Mouse (Mus musculus) embryonic fibroblast, embryonic 13.5 days (primary cell): ENCODE results near the gene Nfkb1. TPM values are rescaled to one million over a fixed set of nuclear protein-coding genes. Genes with fewer than 3 reads are reported as not detected.
A peak's percentile ranks its signal among the peaks of the same experiment; 100 is the strongest.

Experiments used
- H3K27ac ChIP-seq: 2 replicates; pipeline ENCODE4 v1.5.1; 2012; ENCODE audit warnings: low read length, control low read depth, inconsistent platforms; ENCODE audit not compliant: insufficient read depth
- H3K4me1 ChIP-seq: 2 replicates; pipeline ENCODE4 v1.6.1; 2011; ENCODE audit warnings: low read length; ENCODE audit not compliant: control insufficient read depth, insufficient read depth
- H3K4me3 ChIP-seq: 2 replicates; pipeline ENCODE4 v1.5.1; 2011; ENCODE audit warnings: mild to moderate bottlenecking, control low read depth, low read length; ENCODE audit not compliant: insufficient read depth
- CTCF ChIP-seq: IDR thresholded peaks from 2 replicates; pipeline ENCODE4 v1.5.1; 2011; ENCODE audit warnings: mild to moderate bottlenecking, control low read depth, low read length, moderate library complexity, borderline replicate concordance; ENCODE audit not compliant: insufficient read depth
- POLR2A ChIP-seq: IDR thresholded peaks from 2 replicates; pipeline ENCODE4 v1.6.1; 2011; ENCODE audit warnings: low read depth, mild to moderate bottlenecking, control low read depth, low read length, moderate library complexity
- polyA plus RNA-seq: library from polyadenylated mRNA; stranded (reverse); fragments of >200 nt; gene quantifications from 2 replicates; pipeline ENCODE4 v1.2.4, GENCODE M21; 2011; ENCODE audit warnings: low read depth; ENCODE audit not compliant: missing spikeins, insufficient read length

Nfkb1 gene
- polyA plus RNA-seq, 1 experiment, result 54.8 TPM

- no peak for TF ChIP-seq CTCF
- Histone ChIP-seq H3K27ac (no peak overlapping the region), H3K4me1 (no peaks in the 10 kb centered on the region), H3K4me3 (no peak overlapping the region)
Measured at GRCm38 (mm10) chr3:135703307-135703706, 12.0 kb upstream of the Nfkb1 start.

GRCm38 (mm10) chr3:135702658-135703057 lies 11.3 kb upstream of the Nfkb1 start:
- no peaks in the 10 kb centered on the region for H3K4me1 ChIP-seq
- TF ChIP-seq CTCF (no peak), POLR2A (no peak)
- H3K4me3 ChIP-seq, result no peak overlapping the region
- H3K27ac ChIP-seq, result no peak overlapping the region

GRCm38 (mm10) chr3:135699523-135700264 lies 8.3 kb upstream of the Nfkb1 start:
- no peak for TF ChIP-seq POLR2A
- no peak for TF ChIP-seq CTCF
- H3K27ac ChIP-seq, result no peak overlapping the region
- no peak overlapping the region for H3K4me3 ChIP-seq
- no peaks in the 10 kb centered on the region for H3K4me1 ChIP-seq

GRCm38 (mm10) chr3:135698466-135698975 lies 7.2 kb upstream of the Nfkb1 start:
- Histone ChIP-seq H3K4me1 (no peaks in the 10 kb centered on the region), H3K4me3 (no peak overlapping the region), H3K27ac (no peak overlapping the region)
- no peak for TF ChIP-seq CTCF
- no peak for TF ChIP-seq POLR2A

- Histone ChIP-seq H3K4me3 (no peak overlapping the region), H3K4me1 (0 out of 2 replicates have a peak, but pooled peaks cover 3% of the 10 kb centered on the region), H3K27ac (no peak overlapping the region)
- TF ChIP-seq CTCF, result no peak
- TF ChIP-seq POLR2A, result no peak
Measured at GRCm38 (mm10) chr3:135696262-135696661, 4.9 kb upstream of the Nfkb1 start.

- TF ChIP-seq CTCF (no peak), POLR2A (no peak)
Measured at GRCm38 (mm10) chr3:135692999-135693398, 1.7 kb upstream of the Nfkb1 start.

GRCm38 (mm10) chr3:135690568-135691190 lies 668 bp downstream of the Nfkb1 start:
- no peak for TF ChIP-seq CTCF
- TF ChIP-seq POLR2A, result peak; percentile 11; the same call in 1 of the 2 replicates
- Histone ChIP-seq H3K27ac (peak overlapping the region; percentile 68), H3K4me1 (peaks cover 12% of the 10 kb centered on the region; the same call in 1 of the 2 replicates), H3K4me3 (peak overlapping the region; percentile 69)

More at GRCm38 (mm10) chr3:135692999-135693398, 1.7 kb upstream of the Nfkb1 start:
- Histone ChIP-seq H3K4me3 (no peak overlapping the region), H3K4me1 (peaks cover 9% of the 10 kb centered on the region; the same call in 1 of the 2 replicates), H3K27ac (no peak overlapping the region)

DNA sequence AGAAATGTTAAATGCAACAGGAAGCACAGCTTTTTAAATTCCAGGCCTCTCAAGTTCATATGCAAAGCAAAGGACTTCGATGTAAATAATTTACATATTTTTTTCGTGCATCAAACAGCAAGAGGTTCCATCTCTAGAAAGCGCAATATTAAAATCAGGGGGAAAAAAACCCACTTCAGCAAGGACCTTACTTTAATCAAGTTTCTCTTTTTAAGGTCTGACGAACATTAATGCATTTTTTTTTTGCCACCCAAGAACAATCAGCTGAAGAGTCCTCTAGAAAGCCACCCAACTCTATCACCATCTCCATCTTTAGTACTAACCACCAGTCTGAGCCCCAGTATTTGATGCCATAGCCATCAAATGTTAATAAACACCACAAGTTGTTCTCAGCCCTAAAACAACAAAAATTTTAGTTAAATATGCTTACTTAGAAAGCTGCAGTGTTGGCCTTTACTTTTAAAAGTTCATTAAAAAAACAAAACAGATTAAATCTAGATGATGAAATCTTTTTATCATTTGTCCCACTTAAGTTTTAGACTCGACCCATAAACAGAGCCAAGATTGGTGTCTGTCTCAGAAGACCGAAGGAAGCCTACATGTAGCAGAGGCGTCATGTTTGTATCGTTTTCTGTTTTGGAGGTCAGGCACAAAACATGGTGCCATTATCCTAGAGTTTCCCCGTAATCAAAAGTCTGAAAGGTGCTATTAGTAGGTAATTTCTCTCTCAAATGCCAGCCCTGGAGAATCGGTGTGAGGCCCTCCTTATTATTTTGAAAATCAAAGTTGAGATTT lies 1.4 kb downstream of the Nfkb1 start:
- H3K4me3 ChIP-seq, result peak overlapping the region; percentile 69
- TF ChIP-seq CTCF (no peak), POLR2A (no peak)
- peak overlapping the region; percentile 73 for H3K27ac ChIP-seq
- H3K4me1 ChIP-seq, result peaks cover 12% of the 10 kb centered on the region; the same call in 1 of the 2 replicates

DNA sequence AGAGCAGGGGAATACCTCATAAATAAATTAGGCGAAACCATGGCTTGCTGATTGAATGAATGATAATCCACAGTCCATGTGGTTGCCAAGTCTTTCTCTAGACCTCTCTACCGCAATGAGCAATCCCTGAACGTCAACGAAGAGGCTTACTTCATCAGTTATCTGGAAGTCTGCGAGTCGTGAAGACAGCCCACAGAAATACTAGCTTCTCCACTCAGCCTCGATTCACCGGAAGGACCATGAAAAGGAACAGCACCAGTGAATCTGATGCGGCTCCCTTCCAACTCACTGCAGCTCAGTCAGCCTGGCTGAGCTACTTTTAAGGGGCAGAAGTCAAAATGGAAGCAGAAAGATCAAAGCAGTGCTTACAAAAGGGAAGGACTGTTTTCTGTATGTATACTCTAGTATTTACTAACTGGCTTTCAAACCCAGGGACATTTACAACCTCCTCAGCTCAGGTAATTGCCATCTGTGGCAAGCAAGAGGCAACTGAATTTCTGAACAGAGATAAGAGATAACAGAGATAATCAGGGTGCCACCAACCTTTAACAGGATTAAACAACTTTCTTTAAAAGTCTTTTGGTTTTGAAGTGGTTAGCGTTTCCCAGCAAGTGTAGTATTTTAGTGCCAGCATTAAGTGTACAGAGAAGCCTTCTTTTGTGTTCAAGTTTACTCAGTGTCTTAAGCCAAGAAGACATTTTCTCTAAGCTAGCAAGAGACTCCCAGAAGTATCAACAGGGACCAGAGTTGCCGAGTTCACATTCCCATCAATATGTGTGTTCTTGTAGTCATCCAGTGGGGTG lies 2.2 kb downstream of the Nfkb1 start:
- peak overlapping the region; percentile 73 for H3K27ac ChIP-seq
- H3K4me3 ChIP-seq, result peak overlapping the region; percentile 69
- no peak for TF ChIP-seq CTCF
- peak; percentile 32 for TF ChIP-seq POLR2A
- H3K4me1 ChIP-seq, result peaks cover 12% of the 10 kb centered on the region; the same call in 1 of the 2 replicates
